Comparison of ENCODE assay signal across 7 mouse cellular contexts in genomic region chr11:69061255-69061912, GRCm38 (mm10). TPM values are rescaled to one million over a fixed set of nuclear protein-coding genes. Genes with fewer than 3 reads are reported as not detected.
DNase-seq lines count a peak whose midpoint lies in the region; ATAC-seq lines count a peak whose summit lies in the region.

No protein-coding gene starts in this region.

- peak overlapping the region; percentile 78 for H3K4me3 ChIP-seq in lung, embryonic 16.5 days (ENCODE audit: low read length)
- H3K4me3 ChIP-seq in embryonic facial prominence, embryonic 14.5 days (ENCODE audit: low read depth, low read length) = peak overlapping the region; percentile 97
- H3K4me3 ChIP-seq in intestine, embryonic 15.5 days (replicated peaks) = peak overlapping the region; percentile 89
- peak overlapping the region; percentile 69 for H3K4me3 ChIP-seq in neural tube, embryonic 11.5 days (ENCODE audit: low read depth, low read length)

- no peaks in the 10 kb centered on the region for H3K27me3 ChIP-seq in lung, embryonic 16.5 days (ENCODE audit: control insufficient read depth, insufficient read depth, low read depth, low read length)
- no peaks in the 10 kb centered on the region for H3K27me3 ChIP-seq in embryonic facial prominence, embryonic 14.5 days (replicated peaks; ENCODE audit: control insufficient read depth, insufficient read depth, low read length)
- no peaks in the 10 kb centered on the region for H3K27me3 ChIP-seq in intestine, embryonic 15.5 days (replicated peaks)
- no peaks in the 10 kb centered on the region for H3K27me3 ChIP-seq in neural tube, embryonic 11.5 days (ENCODE audit: control insufficient read depth, insufficient read depth, low read length)

- no peaks in the 10 kb centered on the region for H3K9me3 ChIP-seq in lung, embryonic 16.5 days (ENCODE audit: control insufficient read depth, low read length)
- H3K9me3 ChIP-seq in embryonic facial prominence, embryonic 14.5 days (ENCODE audit: control insufficient read depth, low read length) = no peaks in the 10 kb centered on the region
- no peaks in the 10 kb centered on the region for H3K9me3 ChIP-seq in intestine, embryonic 15.5 days
- no peaks in the 10 kb centered on the region for H3K9me3 ChIP-seq in neural tube, embryonic 11.5 days (ENCODE audit: control insufficient read depth, low read length)

- no peak overlapping the region for H3K27ac ChIP-seq in lung, embryonic 16.5 days (ENCODE audit: low read length)
- no peak overlapping the region for H3K27ac ChIP-seq in embryonic facial prominence, embryonic 14.5 days (replicated peaks; ENCODE audit: low read depth, low read length)
- no peak overlapping the region; the same call in 1 of the 2 replicates for H3K27ac ChIP-seq in intestine, embryonic 15.5 days
- H3K27ac ChIP-seq in neural tube, embryonic 11.5 days (ENCODE audit: low read depth, low read length) = no peak overlapping the region

- ATAC-seq in lung, embryonic 16.5 days (ENCODE audit: low read depth) = no peak
- ATAC-seq in embryonic facial prominence, embryonic 14.5 days (ENCODE audit: low read depth) = no peak
- no peak for ATAC-seq in intestine, embryonic 15.5 days
- no peak for ATAC-seq in neural tube, embryonic 11.5 days (ENCODE audit: insufficient read depth, low FRiP score, low TSS enrichment)

- DNase-seq in lung, postnatal 25 days (ENCODE audit: low spot score) = no peak
- no peak for DNase-seq in embryonic facial prominence, embryonic 14.5 days (ENCODE audit: low spot score)
- DNase-seq in neural tube, embryonic 11.5 days (ENCODE audit: low spot score) = no peak
- DNase-seq in yolk sac, embryonic 10.5 days (ENCODE audit: low spot score) = no peak
- DNase-seq in urinary bladder, postnatal 4 days (ENCODE audit: low spot score in 2 of 2) = no peak

- no peaks in the 10 kb centered on the region for H3K36me3 ChIP-seq in lung, embryonic 16.5 days (ENCODE audit: control insufficient read depth, insufficient read depth, low read length)
- no peaks in the 10 kb centered on the region for H3K36me3 ChIP-seq in embryonic facial prominence, embryonic 14.5 days (ENCODE audit: control insufficient read depth, insufficient read depth, low read length)
- no peaks in the 10 kb centered on the region for H3K36me3 ChIP-seq in intestine, embryonic 15.5 days
- H3K36me3 ChIP-seq in neural tube, embryonic 11.5 days (ENCODE audit: control insufficient read depth, insufficient read depth, low read length) = no peaks in the 10 kb centered on the region

- WGBS in lung, embryonic 16.5 days = 14% methylated on average over 17 of the region's 17 CpGs
- 13% methylated on average over 17 of the region's 17 CpGs for WGBS in embryonic facial prominence, embryonic 14.5 days
- 16% methylated on average over 17 of the region's 17 CpGs for WGBS in intestine, embryonic 15.5 days
- 4% methylated on average over 17 of the region's 17 CpGs for WGBS in neural tube, embryonic 11.5 days

- peak overlapping the region; percentile 86 for H3K9ac ChIP-seq in lung, embryonic 16.5 days (ENCODE audit: low read length)
- peak overlapping the region; percentile 90 for H3K9ac ChIP-seq in embryonic facial prominence, embryonic 14.5 days (ENCODE audit: low read depth, low read length)
- H3K9ac ChIP-seq in intestine, embryonic 15.5 days = peak overlapping the region; percentile 81
- H3K9ac ChIP-seq in neural tube, embryonic 11.5 days (ENCODE audit: low read length) = no peak overlapping the region

- peaks cover 30% of the 10 kb centered on the region for H3K4me1 ChIP-seq in lung, embryonic 16.5 days (replicated peaks; ENCODE audit: control insufficient read depth, insufficient read depth, low read length)
- H3K4me1 ChIP-seq in embryonic facial prominence, embryonic 14.5 days (ENCODE audit: control insufficient read depth, insufficient read depth, low read length) = peaks cover 24% of the 10 kb centered on the region
- H3K4me1 ChIP-seq in intestine, embryonic 15.5 days (replicated peaks) = peaks cover 28% of the 10 kb centered on the region
- peaks cover 31% of the 10 kb centered on the region for H3K4me1 ChIP-seq in neural tube, embryonic 11.5 days (ENCODE audit: control insufficient read depth, insufficient read depth, low read length)

- H3K4me2 ChIP-seq in lung, embryonic 16.5 days (ENCODE audit: low read depth, low read length) = peak overlapping the region; percentile 83
- peak overlapping the region; percentile 96 for H3K4me2 ChIP-seq in embryonic facial prominence, embryonic 14.5 days (ENCODE audit: low read depth, low read length)
- peak overlapping the region; percentile 93 for H3K4me2 ChIP-seq in intestine, embryonic 15.5 days (replicated peaks)
- H3K4me2 ChIP-seq in neural tube, embryonic 11.5 days (ENCODE audit: low read depth) = peak overlapping the region; percentile 98

RNA-seq across cellular contexts. Expression of gene Borcs6, which starts 1.9 kb away (rescaled TPM):
- polyA plus RNA-seq in lung, embryonic 16.5 days (2015; fragmentation: Nextera tagmentation; extraction: Ambion mirVana) = 7.2 and 8.6 TPM in 2 replicates
- 12.1 and 12.4 TPM in 2 replicates for polyA plus RNA-seq in embryonic facial prominence, embryonic 14.5 days (2014; fragmentation: Nextera tagmentation; extraction: Ambion mirVana)
- 8.6 and 8.9 TPM in 2 replicates for polyA plus RNA-seq in intestine, embryonic 15.5 days (2015; fragmentation: Nextera tagmentation; extraction: Ambion mirVana)
- polyA plus RNA-seq in neural tube, embryonic 11.5 days (2014; fragmentation: Nextera tagmentation; extraction: Ambion mirVana) = 10.5 and 11.4 TPM in 2 replicates

RNA-seq across cellular contexts. Expression of gene Tmem107, which starts 9.2 kb away (rescaled TPM):
- 101 and 104 TPM in 2 replicates for polyA plus RNA-seq in lung, embryonic 16.5 days (2015; fragmentation: Nextera tagmentation; extraction: Ambion mirVana)
- 65.6 and 87.8 TPM in 2 replicates for polyA plus RNA-seq in embryonic facial prominence, embryonic 14.5 days (2014; fragmentation: Nextera tagmentation; extraction: Ambion mirVana)
- polyA plus RNA-seq in intestine, embryonic 15.5 days (2015; fragmentation: Nextera tagmentation; extraction: Ambion mirVana) = 43.7 and 47.6 TPM in 2 replicates
- polyA plus RNA-seq in neural tube, embryonic 11.5 days (2014; fragmentation: Nextera tagmentation; extraction: Ambion mirVana) = 40.8 and 43.5 TPM in 2 replicates

RNA-seq across cellular contexts. Expression of gene Aurkb, which starts 15.9 kb away (rescaled TPM):
- 183 and 189 TPM in 2 replicates for polyA plus RNA-seq in lung, embryonic 16.5 days (2015; fragmentation: Nextera tagmentation; extraction: Ambion mirVana)
- 92.5 and 112 TPM in 2 replicates for polyA plus RNA-seq in embryonic facial prominence, embryonic 14.5 days (2014; fragmentation: Nextera tagmentation; extraction: Ambion mirVana)
- 133 and 135 TPM in 2 replicates for polyA plus RNA-seq in intestine, embryonic 15.5 days (2015; fragmentation: Nextera tagmentation; extraction: Ambion mirVana)
- 154 and 155 TPM in 2 replicates for polyA plus RNA-seq in neural tube, embryonic 11.5 days (2014; fragmentation: Nextera tagmentation; extraction: Ambion mirVana)

RNA-seq across cellular contexts. Expression of gene Vamp2, which starts 26.9 kb away (rescaled TPM):
- 80.6 and 85.2 TPM in 2 replicates for polyA plus RNA-seq in lung, embryonic 16.5 days (2015; fragmentation: Nextera tagmentation; extraction: Ambion mirVana)
- 89.1 and 97.0 TPM in 2 replicates for polyA plus RNA-seq in embryonic facial prominence, embryonic 14.5 days (2014; fragmentation: Nextera tagmentation; extraction: Ambion mirVana)
- 61.8 and 64.2 TPM in 2 replicates for polyA plus RNA-seq in intestine, embryonic 15.5 days (2015; fragmentation: Nextera tagmentation; extraction: Ambion mirVana)
- 112 TPM in 2 replicates for polyA plus RNA-seq in neural tube, embryonic 11.5 days (2014; fragmentation: Nextera tagmentation; extraction: Ambion mirVana)

RNA-seq across cellular contexts. Expression of gene Per1, which starts 33.6 kb away (rescaled TPM):
- 31.1 and 32.4 TPM in 2 replicates for polyA plus RNA-seq in lung, embryonic 16.5 days (2015; fragmentation: Nextera tagmentation; extraction: Ambion mirVana)
- polyA plus RNA-seq in embryonic facial prominence, embryonic 14.5 days (2014; fragmentation: Nextera tagmentation; extraction: Ambion mirVana) = 21.5 and 28.2 TPM in 2 replicates
- polyA plus RNA-seq in intestine, embryonic 15.5 days (2015; fragmentation: Nextera tagmentation; extraction: Ambion mirVana) = 11.9 and 15.6 TPM in 2 replicates
- 10.7 and 10.9 TPM in 2 replicates for polyA plus RNA-seq in neural tube, embryonic 11.5 days (2014; fragmentation: Nextera tagmentation; extraction: Ambion mirVana)
